Mouse (Mus musculus): Measurements from ENCODE around the gene Acsbg2.

- TF ChIP-seq POLR2A (IDR thresholded peaks at IDR 0.05; ENCODE audit: low read depth, low read length) (no peak), CTCF (IDR thresholded peaks at IDR 0.05; ENCODE audit: borderline replicate concordance, insufficient read depth, low read length) (no peak)
Measured at GRCm38 (mm10) chr17:56818067-56818636, 56.1 kb downstream of the Acsbg2 start.

All from embryonic fibroblast, embryonic 13.5 days (primary cell).